Mouse (Mus musculus): ENCODE data around the gene Cenpo.
A peak's percentile ranks its signal among the peaks of the same experiment; 100 is the strongest.

The Cenpo gene

GRCm38 (mm10) chr12:4201454-4202200, 32.5 kb downstream of the Cenpo start:
- DNase-seq (ENCODE audit: extremely low read depth, insufficient read length, low spot score): no peak

GRCm38 (mm10) chr12:4199271-4199670, 34.8 kb downstream of the Cenpo start:
- no peak for DNase-seq (ENCODE audit: extremely low read depth, insufficient read length, low spot score)

- no peak for DNase-seq (ENCODE audit: extremely low read depth, insufficient read length, low spot score)
Measured at GRCm38 (mm10) chr12:4198702-4199101, 35.4 kb downstream of the Cenpo start.

- no peak for DNase-seq (ENCODE audit: extremely low read depth, insufficient read length, low spot score)
Measured at GRCm38 (mm10) chr12:4194643-4195042, 39.5 kb downstream of the Cenpo start.

- DNase-seq (ENCODE audit: extremely low read depth, insufficient read length, low spot score): no peak
Measured at GRCm38 (mm10) chr12:4193025-4193740, 40.9 kb downstream of the Cenpo start.

- no peak for DNase-seq (ENCODE audit: extremely low read depth, insufficient read length, low spot score)
Measured at GRCm38 (mm10) chr12:4192514-4192913, 41.6 kb downstream of the Cenpo start.

GRCm38 (mm10) chr12:4189060-4189447, 45.0 kb downstream of the Cenpo start:
- DNase-seq (ENCODE audit: extremely low read depth, insufficient read length, low spot score): no peak

- DNase-seq (ENCODE audit: extremely low read depth, insufficient read length, low spot score): peak; percentile 59
Measured at GRCm38 (mm10) chr12:4188171-4189059, 45.7 kb downstream of the Cenpo start.

- no peak for DNase-seq (ENCODE audit: extremely low read depth, insufficient read length, low spot score)
Measured at GRCm38 (mm10) chr12:4184648-4185047, 49.4 kb downstream of the Cenpo start.

GRCm38 (mm10) chr12:4180507-4180906, 53.6 kb downstream of the Cenpo start:
- DNase-seq (ENCODE audit: extremely low read depth, insufficient read length, low spot score): no peak

GRCm38 (mm10) chr12:4179671-4180233, 54.3 kb downstream of the Cenpo start:
- DNase-seq (ENCODE audit: extremely low read depth, insufficient read length, low spot score): no peak

GRCm38 (mm10) chr12:4178839-4179238, 55.3 kb downstream of the Cenpo start:
- no peak for DNase-seq (ENCODE audit: extremely low read depth, insufficient read length, low spot score)

- DNase-seq (ENCODE audit: extremely low read depth, insufficient read length, low spot score): no peak
Measured at GRCm38 (mm10) chr12:4173108-4173790, 60.8 kb downstream of the Cenpo start.

GRCm38 (mm10) chr12:4169622-4170021, 64.5 kb downstream of the Cenpo start:
- no peak for DNase-seq (ENCODE audit: extremely low read depth, insufficient read length, low spot score)

- no peak for DNase-seq (ENCODE audit: extremely low read depth, insufficient read length, low spot score)
Measured at GRCm38 (mm10) chr12:4169058-4169457, 65.0 kb downstream of the Cenpo start.

- no peak for DNase-seq (ENCODE audit: extremely low read depth, insufficient read length, low spot score)
Measured at GRCm38 (mm10) chr12:4166970-4167369, 67.1 kb downstream of the Cenpo start.

- DNase-seq (ENCODE audit: extremely low read depth, insufficient read length, low spot score): no peak
Measured at GRCm38 (mm10) chr12:4162886-4163285, 71.2 kb downstream of the Cenpo start.

GRCm38 (mm10) chr12:4160322-4160721, 73.8 kb downstream of the Cenpo start:
- no peak for DNase-seq (ENCODE audit: extremely low read depth, insufficient read length, low spot score)

- no peak for DNase-seq (ENCODE audit: extremely low read depth, insufficient read length, low spot score)
Measured at GRCm38 (mm10) chr12:4158868-4159632, 75.0 kb downstream of the Cenpo start.

GRCm38 (mm10) chr12:4158179-4158578, 75.9 kb downstream of the Cenpo start:
- no peak for DNase-seq (ENCODE audit: extremely low read depth, insufficient read length, low spot score)

Data from 3134 (cell line).